Mouse (Mus musculus): ENCODE measurements around the gene BC048679.

DNA sequence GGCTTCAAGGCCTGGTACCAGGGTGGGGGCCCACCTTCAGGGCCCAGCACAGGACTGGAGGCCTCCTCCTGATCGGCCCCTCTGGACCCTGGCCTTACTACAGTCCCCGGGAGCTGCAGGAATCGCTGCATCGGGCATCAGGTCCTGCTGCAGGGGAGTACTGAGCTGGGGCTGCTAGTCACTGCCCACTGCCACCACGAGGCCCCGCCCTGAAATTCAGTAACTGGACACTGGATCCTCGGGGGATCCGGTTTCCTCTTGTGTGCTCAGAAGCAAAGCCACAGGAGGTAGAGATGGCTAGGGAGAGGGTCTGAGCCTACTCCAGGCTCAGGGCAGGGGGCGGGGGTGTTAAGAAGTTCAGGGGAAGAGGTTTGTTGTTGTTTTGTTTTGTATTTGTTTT, 8.4 kb downstream of the BC048679 start:
- TF ChIP-seq CTCF (IDR thresholded peaks at IDR 0.05; ENCODE audit: control insufficient read depth, insufficient read depth, insufficient replicate concordance, low read depth, low read length) (no peak), POLR2A (IDR thresholded peaks at IDR 0.05; ENCODE audit: control insufficient read depth, low read depth, low read length) (no peak)
